Mouse (Mus musculus): Measurements from ENCODE around the gene Pde4d. TPM values are rescaled to one million over a fixed set of nuclear protein-coding genes. Genes with fewer than 3 reads are reported as not detected.

The Pde4d gene
- polyA plus RNA-seq, 1 experiment from 2014 or later = 8.7 TPM

GRCm38 (mm10) chr13:108480451-108480850 is 30.7 kb downstream of the Pde4d start:
- Histone ChIP-seq H3K4me3 (ENCODE audit: low read depth, low read length) (no peak overlapping the region), H3K27ac (ENCODE audit: low read depth, low read length) (no peak overlapping the region), H3K9ac (ENCODE audit: low read length) (no peak overlapping the region), H3K9me3 (ENCODE audit: control insufficient read depth, low read length) (no peaks in the 10 kb centered on the region), H3K4me2 (no peak overlapping the region), H3K36me3 (ENCODE audit: control insufficient read depth, insufficient read depth, low read length) (no peaks in the 10 kb centered on the region), H3K27me3 (ENCODE audit: control insufficient read depth, insufficient read depth, low read length) (no peaks in the 10 kb centered on the region), H3K4me1 (ENCODE audit: control insufficient read depth, insufficient read depth, low read length) (no peaks in the 10 kb centered on the region)
- ATAC-seq (ENCODE audit: low FRiP score) = no peak
- 93% methylated on average over 3 of the region's 3 CpGs for WGBS
- DNase-seq (ENCODE audit: low spot score, missing footprints) = no peak

- no peak overlapping the region for H3K27ac ChIP-seq (ENCODE audit: low read depth, low read length)
- no peak for DNase-seq (ENCODE audit: low spot score, missing footprints)
- H3K9ac ChIP-seq (ENCODE audit: low read length) = no peak overlapping the region
- no peaks in the 10 kb centered on the region for H3K36me3 ChIP-seq (ENCODE audit: control insufficient read depth, insufficient read depth, low read length)
- WGBS = 91% methylated on average over 6 of the region's 6 CpGs
- no peaks in the 10 kb centered on the region for H3K4me1 ChIP-seq (ENCODE audit: control insufficient read depth, insufficient read depth, low read length)
- no peaks in the 10 kb centered on the region for H3K9me3 ChIP-seq (ENCODE audit: control insufficient read depth, low read length)
- no peaks in the 10 kb centered on the region for H3K27me3 ChIP-seq (ENCODE audit: control insufficient read depth, insufficient read depth, low read length)
- H3K4me3 ChIP-seq (ENCODE audit: low read depth, low read length) = no peak overlapping the region
- no peak overlapping the region for H3K4me2 ChIP-seq
- ATAC-seq (ENCODE audit: low FRiP score) = no peak
Observed at GRCm38 (mm10) chr13:108485036-108485435, 35.3 kb downstream of the Pde4d start.

GRCm38 (mm10) chr13:108487066-108487465 is 37.3 kb downstream of the Pde4d start:
- H3K27me3 ChIP-seq (ENCODE audit: control insufficient read depth, insufficient read depth, low read length) = no peaks in the 10 kb centered on the region
- ATAC-seq (ENCODE audit: low FRiP score) (no peak), DNase-seq (ENCODE audit: low spot score, missing footprints) (no peak)
- H3K4me3 ChIP-seq (ENCODE audit: low read depth, low read length) = no peak overlapping the region
- no peaks in the 10 kb centered on the region for H3K9me3 ChIP-seq (ENCODE audit: control insufficient read depth, low read length)
- no peak overlapping the region for H3K4me2 ChIP-seq
- no peaks in the 10 kb centered on the region for H3K36me3 ChIP-seq (ENCODE audit: control insufficient read depth, insufficient read depth, low read length)
- H3K9ac ChIP-seq (ENCODE audit: low read length) = no peak overlapping the region
- H3K27ac ChIP-seq (ENCODE audit: low read depth, low read length) = no peak overlapping the region
- H3K4me1 ChIP-seq (ENCODE audit: control insufficient read depth, insufficient read depth, low read length) = no peaks in the 10 kb centered on the region
- 89% methylated on average over 3 of the region's 3 CpGs for WGBS

- DNase-seq (ENCODE audit: low spot score, missing footprints) (no peak), ATAC-seq (ENCODE audit: low FRiP score) (no peak)
- H3K9ac ChIP-seq (ENCODE audit: low read length) = no peak overlapping the region
- H3K27ac ChIP-seq (ENCODE audit: low read depth, low read length) = no peak overlapping the region
- H3K4me1 ChIP-seq (ENCODE audit: control insufficient read depth, insufficient read depth, low read length) = no peaks in the 10 kb centered on the region
- H3K27me3 ChIP-seq (ENCODE audit: control insufficient read depth, insufficient read depth, low read length) = no peaks in the 10 kb centered on the region
- no peaks in the 10 kb centered on the region for H3K36me3 ChIP-seq (ENCODE audit: control insufficient read depth, insufficient read depth, low read length)
- no peak overlapping the region for H3K4me3 ChIP-seq (ENCODE audit: low read depth, low read length)
- H3K4me2 ChIP-seq = no peak overlapping the region
- H3K9me3 ChIP-seq (ENCODE audit: control insufficient read depth, low read length) = no peaks in the 10 kb centered on the region
Observed at GRCm38 (mm10) chr13:108489825-108490224, 40.1 kb downstream of the Pde4d start.

GRCm38 (mm10) chr13:108490872-108491271 is 41.1 kb downstream of the Pde4d start:
- H3K4me3 ChIP-seq (ENCODE audit: low read depth, low read length) = no peak overlapping the region
- H3K36me3 ChIP-seq (ENCODE audit: control insufficient read depth, insufficient read depth, low read length) = no peaks in the 10 kb centered on the region
- ATAC-seq (ENCODE audit: low FRiP score) (no peak), DNase-seq (ENCODE audit: low spot score, missing footprints) (no peak)
- H3K9ac ChIP-seq (ENCODE audit: low read length) = no peak overlapping the region
- no peak overlapping the region for H3K27ac ChIP-seq (ENCODE audit: low read depth, low read length)
- no peaks in the 10 kb centered on the region for H3K4me1 ChIP-seq (ENCODE audit: control insufficient read depth, insufficient read depth, low read length)
- 84% methylated on average over 2 of the region's 2 CpGs for WGBS
- no peaks in the 10 kb centered on the region for H3K27me3 ChIP-seq (ENCODE audit: control insufficient read depth, insufficient read depth, low read length)
- H3K9me3 ChIP-seq (ENCODE audit: control insufficient read depth, low read length) = no peaks in the 10 kb centered on the region
- H3K4me2 ChIP-seq = no peak overlapping the region

- no peak overlapping the region for H3K4me3 ChIP-seq (ENCODE audit: low read depth, low read length)
- H3K36me3 ChIP-seq (ENCODE audit: control insufficient read depth, insufficient read depth, low read length) = no peaks in the 10 kb centered on the region
- ATAC-seq (ENCODE audit: low FRiP score) (no peak), DNase-seq (ENCODE audit: low spot score, missing footprints) (no peak)
- H3K27ac ChIP-seq (ENCODE audit: low read depth, low read length) = no peak overlapping the region
- no peaks in the 10 kb centered on the region for H3K9me3 ChIP-seq (ENCODE audit: control insufficient read depth, low read length)
- no peaks in the 10 kb centered on the region for H3K27me3 ChIP-seq (ENCODE audit: control insufficient read depth, insufficient read depth, low read length)
- H3K9ac ChIP-seq (ENCODE audit: low read length) = no peak overlapping the region
- H3K4me2 ChIP-seq = no peak overlapping the region
- H3K4me1 ChIP-seq (ENCODE audit: control insufficient read depth, insufficient read depth, low read length) = no peaks in the 10 kb centered on the region
Observed at GRCm38 (mm10) chr13:108492886-108493285, 43.1 kb downstream of the Pde4d start.

GRCm38 (mm10) chr13:108494365-108494764 is 44.6 kb downstream of the Pde4d start:
- no peak overlapping the region for H3K4me3 ChIP-seq (ENCODE audit: low read depth, low read length)
- no peaks in the 10 kb centered on the region for H3K9me3 ChIP-seq (ENCODE audit: control insufficient read depth, low read length)
- no peak for ATAC-seq (ENCODE audit: low FRiP score)
- no peak for DNase-seq (ENCODE audit: low spot score, missing footprints)
- no peak overlapping the region for H3K27ac ChIP-seq (ENCODE audit: low read depth, low read length)
- no peaks in the 10 kb centered on the region for H3K36me3 ChIP-seq (ENCODE audit: control insufficient read depth, insufficient read depth, low read length)
- 75% methylated on average over 2 of the region's 2 CpGs for WGBS
- H3K4me1 ChIP-seq (ENCODE audit: control insufficient read depth, insufficient read depth, low read length) = no peaks in the 10 kb centered on the region
- H3K27me3 ChIP-seq (ENCODE audit: control insufficient read depth, insufficient read depth, low read length) = no peaks in the 10 kb centered on the region
- H3K9ac ChIP-seq (ENCODE audit: low read length) = no peak overlapping the region
- H3K4me2 ChIP-seq = no peak overlapping the region

GRCm38 (mm10) chr13:108497768-108498167 is 48.0 kb downstream of the Pde4d start:
- Histone ChIP-seq H3K27me3 (ENCODE audit: control insufficient read depth, insufficient read depth, low read length) (no peaks in the 10 kb centered on the region), H3K4me2 (no peak overlapping the region), H3K36me3 (ENCODE audit: control insufficient read depth, insufficient read depth, low read length) (no peaks in the 10 kb centered on the region), H3K4me1 (ENCODE audit: control insufficient read depth, insufficient read depth, low read length) (no peaks in the 10 kb centered on the region), H3K9ac (ENCODE audit: low read length) (no peak overlapping the region), H3K4me3 (ENCODE audit: low read depth, low read length) (no peak overlapping the region), H3K9me3 (ENCODE audit: control insufficient read depth, low read length) (no peaks in the 10 kb centered on the region), H3K27ac (ENCODE audit: low read depth, low read length) (no peak overlapping the region)
- DNase-seq (ENCODE audit: low spot score, missing footprints) (no peak), ATAC-seq (ENCODE audit: low FRiP score) (no peak)
- 78% methylated on average over 8 of the region's 8 CpGs for WGBS

GRCm38 (mm10) chr13:108498247-108498743 is 48.5 kb downstream of the Pde4d start:
- Histone ChIP-seq H3K4me2 (no peak overlapping the region), H3K4me1 (ENCODE audit: control insufficient read depth, insufficient read depth, low read length) (no peaks in the 10 kb centered on the region), H3K9me3 (ENCODE audit: control insufficient read depth, low read length) (no peaks in the 10 kb centered on the region), H3K27me3 (ENCODE audit: control insufficient read depth, insufficient read depth, low read length) (no peaks in the 10 kb centered on the region), H3K4me3 (ENCODE audit: low read depth, low read length) (no peak overlapping the region), H3K9ac (ENCODE audit: low read length) (no peak overlapping the region), H3K36me3 (ENCODE audit: control insufficient read depth, insufficient read depth, low read length) (no peaks in the 10 kb centered on the region), H3K27ac (ENCODE audit: low read depth, low read length) (no peak overlapping the region)
- ATAC-seq (ENCODE audit: low FRiP score) (no peak), DNase-seq (ENCODE audit: low spot score, missing footprints) (no peak)
- 82% methylated on average over 9 of the region's 9 CpGs for WGBS

Data from midbrain, embryonic 11.5 days (tissue).